Mouse (Mus musculus): ENCODE measurements around the gene Nsun7. TPM values are rescaled to one million over a fixed set of nuclear protein-coding genes. Genes with fewer than 3 reads are reported as not detected.

The Nsun7 gene
- polyA plus RNA-seq (2015; fragmentation: Nextera tagmentation; extraction: Ambion mirVana), result 1.2 and 1.8 TPM in 2 replicates

DNA sequence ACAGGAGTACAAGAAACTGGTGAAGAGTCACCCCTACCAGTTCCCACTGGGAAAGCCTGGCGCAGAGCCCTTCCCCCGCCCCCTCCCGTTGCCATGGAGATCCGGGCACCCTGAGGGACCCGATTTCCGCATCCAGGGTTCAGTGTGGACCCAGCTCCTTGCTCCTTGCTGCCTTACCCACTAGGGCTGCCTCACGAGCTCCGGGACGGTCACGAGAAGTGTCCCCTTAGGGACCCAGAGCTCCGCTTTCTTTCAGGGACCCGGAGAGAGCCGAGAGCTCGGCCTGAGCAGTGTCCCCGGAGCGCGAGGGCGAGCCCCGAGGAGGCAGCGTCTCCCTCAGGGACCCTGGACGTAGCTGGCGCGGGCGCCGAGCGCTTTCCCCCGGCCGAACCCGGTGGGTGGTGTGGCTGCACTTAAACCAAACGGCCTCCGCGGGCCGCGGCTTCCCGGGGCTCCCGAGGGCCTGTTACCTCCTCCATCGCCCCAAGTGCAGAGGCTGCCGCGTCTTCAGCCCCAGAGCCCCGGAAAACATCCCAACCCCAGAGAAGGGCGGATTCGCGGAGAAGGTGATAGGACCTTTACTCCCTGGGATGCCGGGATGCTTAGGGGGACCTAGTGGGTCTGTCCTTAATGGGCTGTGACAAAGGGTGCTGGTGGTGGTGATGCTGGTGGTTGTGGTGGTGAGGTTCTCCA, at the start of gene Nsun7:
Gene Nsun7, plus strand, starts transcription at position 142 of the 693 bp plus-strand sequence.
- Histone ChIP-seq H3K4me1 (peaks cover 6% of the 10 kb centered on the region), H3K4me2 (replicated peaks) (peak within 1 kb of the TSS; percentile 95), H3K36me3 (no peaks in the 10 kb centered on the region), H3K27ac (replicated peaks) (no peak within 1 kb of the TSS), H3K27me3 (no peaks in the 10 kb centered on the region), H3K4me3 (replicated peaks) (peak within 1 kb of the TSS; percentile 58), H3K9me3 (replicated peaks) (no peaks in the 10 kb centered on the region), H3K9ac (peak within 1 kb of the TSS; percentile 41)
- peak; percentile 63 for ATAC-seq (ENCODE audit: insufficient number of reproducible peaks, low FRiP score, low TSS enrichment, low read depth)
- 1% methylated on average over 44 of the region's 44 CpGs for WGBS

DNA sequence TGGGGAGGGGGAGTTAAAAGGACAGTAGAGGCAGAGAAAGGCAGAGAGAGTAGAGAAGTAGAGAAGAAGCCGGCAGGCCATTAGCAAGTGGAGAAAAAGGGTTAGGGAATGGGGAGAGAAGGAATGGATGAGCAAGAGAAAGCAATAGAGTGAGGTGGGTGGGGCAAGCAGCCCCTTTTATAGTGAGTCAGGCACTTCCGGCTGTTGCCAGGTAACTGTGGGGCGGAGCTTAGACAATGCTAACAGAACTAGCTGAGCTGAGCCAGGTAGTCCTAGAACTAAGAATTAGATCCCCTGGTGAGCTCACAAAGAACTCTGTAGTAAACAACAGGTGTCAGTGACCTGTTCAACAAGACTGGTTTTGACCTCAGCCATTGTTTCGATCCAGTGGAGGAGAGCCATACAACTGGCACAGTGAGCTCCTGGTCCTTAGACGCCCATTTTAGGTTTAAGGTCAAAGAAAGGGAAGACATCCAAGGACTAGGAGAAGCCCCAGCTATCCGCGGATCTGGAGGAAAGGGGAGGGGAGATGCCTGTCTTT, 45.2 kb upstream of the Nsun7 start:
- Histone ChIP-seq H3K4me3 (replicated peaks) (no peak overlapping the region), H3K4me1 (peaks cover 12% of the 10 kb centered on the region), H3K9me3 (replicated peaks) (no peaks in the 10 kb centered on the region), H3K9ac (no peak overlapping the region), H3K27ac (replicated peaks) (no peak overlapping the region), H3K36me3 (no peaks in the 10 kb centered on the region), H3K4me2 (replicated peaks) (no peak overlapping the region), H3K27me3 (no peaks in the 10 kb centered on the region)
- 58% methylated on average over 7 of the region's 7 CpGs for WGBS
- ATAC-seq (ENCODE audit: insufficient number of reproducible peaks, low FRiP score, low TSS enrichment, low read depth), result no peak

DNA sequence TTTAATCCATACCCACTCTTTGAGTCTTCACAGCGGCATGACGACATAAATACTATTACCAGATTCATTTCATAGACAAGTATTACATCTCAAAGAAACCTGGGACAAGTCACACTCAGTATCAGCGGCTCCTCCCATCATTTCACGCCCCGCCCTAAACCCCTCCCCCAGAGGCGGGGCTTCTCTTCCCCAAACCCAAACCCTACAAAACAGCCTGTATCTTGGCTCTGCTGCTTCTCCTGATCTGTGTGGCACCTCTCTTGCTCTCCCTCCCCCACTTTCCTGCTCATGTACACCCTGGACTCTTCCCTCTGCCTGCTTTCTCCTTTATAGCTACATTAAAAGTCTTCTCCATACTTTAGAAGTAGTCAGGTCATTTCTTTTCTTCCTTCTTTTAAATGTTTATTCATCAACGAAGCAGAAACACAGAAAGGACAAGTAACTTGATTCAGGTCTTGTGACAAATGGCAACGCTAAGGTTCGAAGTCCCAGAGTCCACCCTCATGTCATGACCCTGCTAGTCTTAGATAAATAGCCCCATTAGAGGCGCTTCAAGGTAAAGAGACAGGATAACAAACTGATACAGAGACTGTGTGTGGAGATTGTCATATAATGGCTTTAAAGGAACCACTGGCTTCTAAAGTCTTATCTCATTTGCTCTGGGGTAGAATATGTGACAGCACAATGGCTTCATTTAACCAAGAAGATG, 44.0 kb upstream of the Nsun7 start:
- H3K27me3 ChIP-seq, result no peaks in the 10 kb centered on the region
- H3K36me3 ChIP-seq, result no peaks in the 10 kb centered on the region
- WGBS, result 68% methylated on average over 10 of the region's 10 CpGs
- H3K4me2 ChIP-seq (replicated peaks), result no peak overlapping the region
- ATAC-seq (ENCODE audit: insufficient number of reproducible peaks, low FRiP score, low TSS enrichment, low read depth), result no peak
- H3K4me3 ChIP-seq (replicated peaks), result no peak overlapping the region
- no peak overlapping the region for H3K27ac ChIP-seq (replicated peaks)
- peaks cover 17% of the 10 kb centered on the region for H3K4me1 ChIP-seq
- H3K9ac ChIP-seq, result no peak overlapping the region
- H3K9me3 ChIP-seq (replicated peaks), result no peaks in the 10 kb centered on the region

DNA sequence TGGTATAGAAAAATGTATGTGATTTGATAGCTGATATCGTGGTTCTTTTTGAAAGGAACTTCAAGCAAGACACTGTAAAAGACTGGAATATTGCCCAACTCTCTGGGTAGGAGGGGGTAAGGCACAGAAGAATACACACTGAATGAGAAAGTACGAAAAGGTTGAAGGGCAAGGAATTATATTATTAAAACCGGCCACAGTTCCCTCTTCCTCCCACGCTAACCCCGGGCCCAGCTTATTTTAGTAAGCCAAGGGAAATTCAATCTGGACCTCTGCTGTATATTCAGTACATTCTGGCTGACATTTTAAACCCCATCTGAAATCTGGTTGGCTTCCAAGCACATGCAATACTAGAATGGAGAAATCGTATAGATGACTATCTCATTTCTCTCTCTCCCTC, 40.0 kb upstream of the Nsun7 start:
- no peak overlapping the region for H3K9ac ChIP-seq
- H3K4me3 ChIP-seq (replicated peaks), result peak overlapping the region; percentile 10; the same call in 1 of the 2 replicates
- peaks cover 17% of the 10 kb centered on the region for H3K4me1 ChIP-seq
- 24% methylated on average over 6 of the region's 6 CpGs for WGBS
- no peaks in the 10 kb centered on the region for H3K9me3 ChIP-seq (replicated peaks)
- H3K27ac ChIP-seq (replicated peaks), result no peak overlapping the region
- no peaks in the 10 kb centered on the region for H3K36me3 ChIP-seq
- peak; percentile 72 for ATAC-seq (ENCODE audit: insufficient number of reproducible peaks, low FRiP score, low TSS enrichment, low read depth)
- H3K4me2 ChIP-seq (replicated peaks), result peak overlapping the region; percentile 37
- H3K27me3 ChIP-seq, result no peaks in the 10 kb centered on the region

DNA sequence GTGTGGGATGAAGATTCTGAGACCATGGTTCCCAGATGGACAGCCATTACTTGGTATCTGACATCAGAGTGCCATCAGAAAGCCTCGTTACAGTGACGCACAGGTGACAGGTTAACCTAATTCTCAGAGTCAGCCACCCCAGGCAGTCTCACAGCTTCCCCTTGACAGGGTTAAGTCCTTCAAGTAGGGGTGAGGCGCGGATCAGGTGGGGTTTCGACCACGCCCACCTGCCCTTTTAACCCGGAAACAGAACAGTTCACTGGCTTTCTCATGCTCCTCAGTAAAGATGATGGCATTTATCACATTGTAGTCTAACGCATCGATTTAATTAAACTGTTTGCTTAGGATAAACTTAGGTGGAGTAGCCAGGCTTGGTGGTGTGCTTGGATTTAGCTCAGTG, 39.1 kb upstream of the Nsun7 start:
- no peaks in the 10 kb centered on the region for H3K27me3 ChIP-seq
- 72% methylated on average over 9 of the region's 9 CpGs for WGBS
- no peak overlapping the region for H3K4me3 ChIP-seq (replicated peaks)
- no peaks in the 10 kb centered on the region for H3K36me3 ChIP-seq
- H3K4me2 ChIP-seq (replicated peaks), result no peak overlapping the region
- no peak overlapping the region for H3K9ac ChIP-seq
- no peak overlapping the region for H3K27ac ChIP-seq (replicated peaks)
- no peak for ATAC-seq (ENCODE audit: insufficient number of reproducible peaks, low FRiP score, low TSS enrichment, low read depth)
- no peaks in the 10 kb centered on the region for H3K9me3 ChIP-seq (replicated peaks)
- peaks cover 17% of the 10 kb centered on the region for H3K4me1 ChIP-seq

DNA sequence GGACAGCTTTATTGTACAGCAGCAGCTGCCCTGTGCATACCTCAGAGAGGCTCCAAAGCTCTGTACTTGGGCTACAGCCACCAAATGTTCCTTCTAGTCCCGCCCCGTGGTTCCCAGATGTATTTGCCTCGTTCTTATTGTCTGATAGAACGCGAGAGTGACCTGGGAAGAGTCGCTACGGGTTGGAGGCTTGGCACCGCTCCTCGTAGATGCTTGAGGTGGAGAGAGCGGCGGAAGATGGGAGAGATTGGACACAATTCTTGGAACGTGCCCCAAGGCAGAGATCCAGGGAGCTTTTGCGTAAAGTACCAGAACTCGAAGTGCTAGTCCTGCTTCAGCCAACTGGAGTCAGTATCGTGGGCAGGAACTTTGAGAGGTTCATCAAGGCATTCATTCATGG, 36.8 kb upstream of the Nsun7 start:
- Histone ChIP-seq H3K27me3 (no peaks in the 10 kb centered on the region), H3K4me2 (replicated peaks) (no peak overlapping the region), H3K4me3 (replicated peaks) (no peak overlapping the region), H3K9me3 (replicated peaks) (no peaks in the 10 kb centered on the region), H3K9ac (no peak overlapping the region), H3K4me1 (peaks cover 17% of the 10 kb centered on the region), H3K36me3 (no peaks in the 10 kb centered on the region), H3K27ac (replicated peaks) (no peak overlapping the region)
- ATAC-seq (ENCODE audit: insufficient number of reproducible peaks, low FRiP score, low TSS enrichment, low read depth), result no peak
- WGBS, result 83% methylated on average over 15 of the region's 15 CpGs

DNA sequence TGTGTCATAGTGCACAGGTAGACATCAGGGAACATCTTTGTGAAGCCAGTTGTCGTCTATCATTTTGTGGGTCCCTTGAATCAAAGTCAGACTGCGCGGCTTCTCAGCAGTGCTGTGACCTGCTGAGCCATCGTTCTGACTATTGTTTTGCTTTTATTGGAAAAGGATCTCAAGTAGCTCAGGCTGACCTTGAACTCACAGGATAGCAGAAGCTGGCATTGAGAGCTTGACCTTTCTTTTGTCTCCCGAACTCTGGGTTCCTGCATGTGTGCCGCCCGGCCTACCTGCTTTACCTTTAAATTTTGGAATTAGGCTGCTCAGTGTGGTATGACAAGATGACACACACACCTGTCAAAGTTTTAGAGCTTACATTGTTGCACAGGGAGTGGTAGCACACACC, 33.2 kb upstream of the Nsun7 start:
- H3K27me3 ChIP-seq, result no peaks in the 10 kb centered on the region
- no peak overlapping the region for H3K4me2 ChIP-seq (replicated peaks)
- WGBS, result 91% methylated on average over 7 of the region's 7 CpGs
- H3K4me1 ChIP-seq, result no peaks in the 10 kb centered on the region
- H3K4me3 ChIP-seq (replicated peaks), result no peak overlapping the region
- ATAC-seq (ENCODE audit: insufficient number of reproducible peaks, low FRiP score, low TSS enrichment, low read depth), result no peak
- no peaks in the 10 kb centered on the region for H3K9me3 ChIP-seq (replicated peaks)
- H3K36me3 ChIP-seq, result no peaks in the 10 kb centered on the region
- no peak overlapping the region for H3K27ac ChIP-seq (replicated peaks)
- H3K9ac ChIP-seq, result no peak overlapping the region

DNA sequence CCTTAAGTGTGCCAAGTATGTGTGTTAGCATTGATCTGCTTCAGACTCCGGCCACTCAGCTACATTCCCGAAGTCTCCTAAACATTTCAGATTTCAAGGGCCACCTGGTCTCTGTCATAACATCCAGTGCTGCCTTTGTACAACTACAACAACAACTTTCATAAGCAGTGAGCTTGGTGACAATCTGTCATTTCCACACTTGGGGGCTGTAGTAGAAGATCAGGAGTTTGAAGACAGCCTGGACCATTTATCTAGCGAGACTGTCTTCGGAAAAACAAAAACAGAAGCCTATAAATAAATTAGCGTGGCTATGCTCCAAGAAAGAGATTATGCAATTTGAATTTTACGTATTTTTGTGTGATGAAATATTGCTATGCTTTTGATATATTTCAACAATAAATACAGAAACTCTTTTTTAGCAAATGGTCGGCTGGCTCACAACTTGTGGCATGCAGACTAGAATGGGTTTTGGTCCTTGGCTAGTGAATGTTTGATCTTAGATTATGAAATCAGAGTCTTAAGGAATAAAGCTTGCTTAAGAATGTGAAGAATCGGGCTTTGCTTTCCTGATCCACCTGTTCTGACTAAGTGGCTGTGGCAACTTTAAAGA, 27.9 kb upstream of the Nsun7 start:
- H3K27me3 ChIP-seq, result no peaks in the 10 kb centered on the region
- H3K27ac ChIP-seq (replicated peaks), result no peak overlapping the region
- no peak for ATAC-seq (ENCODE audit: insufficient number of reproducible peaks, low FRiP score, low TSS enrichment, low read depth)
- H3K9ac ChIP-seq, result no peak overlapping the region
- H3K4me1 ChIP-seq, result no peaks in the 10 kb centered on the region
- no peak overlapping the region for H3K4me2 ChIP-seq (replicated peaks)
- 71% methylated on average over 8 of the region's 8 CpGs for whole genome bisulfite sequencing
- no peak overlapping the region for H3K4me3 ChIP-seq (replicated peaks)
- H3K36me3 ChIP-seq, result no peaks in the 10 kb centered on the region
- H3K9me3 ChIP-seq (replicated peaks), result no peaks in the 10 kb centered on the region

DNA sequence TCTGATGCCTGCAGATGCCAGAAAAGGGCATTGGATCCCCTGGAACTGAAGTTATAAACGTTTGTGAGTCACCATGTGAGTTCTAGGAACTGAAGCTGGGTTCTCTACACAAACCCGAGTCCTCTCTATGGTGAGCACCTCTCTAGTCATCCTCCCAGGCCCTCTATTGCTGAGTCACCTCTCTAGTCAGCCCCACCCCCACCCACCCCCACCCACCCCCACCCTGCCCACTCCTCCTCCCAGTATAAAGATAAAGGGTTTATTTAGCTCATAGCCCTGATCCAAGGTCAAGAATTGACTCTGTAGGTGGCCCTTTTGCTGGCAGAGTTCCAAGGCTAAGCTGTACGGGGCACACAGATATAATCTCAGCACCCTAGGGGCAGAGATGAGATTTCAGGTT, 27.2 kb upstream of the Nsun7 start:
- Histone ChIP-seq H3K4me2 (replicated peaks) (no peak overlapping the region), H3K27me3 (no peaks in the 10 kb centered on the region), H3K4me3 (replicated peaks) (no peak overlapping the region), H3K27ac (replicated peaks) (no peak overlapping the region), H3K4me1 (no peaks in the 10 kb centered on the region), H3K36me3 (no peaks in the 10 kb centered on the region), H3K9ac (no peak overlapping the region), H3K9me3 (replicated peaks) (no peaks in the 10 kb centered on the region)
- 60% methylated on average over 3 of the region's 3 CpGs for WGBS
- ATAC-seq (ENCODE audit: insufficient number of reproducible peaks, low FRiP score, low TSS enrichment, low read depth), result no peak

DNA sequence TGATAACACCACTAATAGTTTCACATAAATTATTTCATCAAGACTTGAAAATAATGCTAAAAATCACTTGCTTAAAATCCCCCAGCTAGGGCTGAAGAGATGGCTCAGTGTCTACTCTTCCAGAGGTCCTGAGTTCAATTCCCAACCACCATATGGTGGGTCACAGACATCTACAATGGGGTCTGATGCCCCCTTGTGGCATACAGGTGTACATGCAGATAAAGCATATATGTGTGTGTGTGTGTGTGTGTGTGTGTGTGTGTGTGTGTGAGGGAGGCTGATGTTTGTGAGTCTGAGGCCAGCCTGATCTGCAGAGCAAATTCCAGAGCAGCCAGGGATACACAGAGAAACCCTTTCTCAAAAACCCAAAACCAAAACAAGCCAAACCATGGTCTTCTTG, 17.8 kb upstream of the Nsun7 start:
- Histone ChIP-seq H3K27ac (replicated peaks) (no peak overlapping the region), H3K27me3 (no peaks in the 10 kb centered on the region), H3K9ac (no peak overlapping the region), H3K4me3 (replicated peaks) (no peak overlapping the region), H3K9me3 (replicated peaks) (no peaks in the 10 kb centered on the region), H3K4me1 (0 out of 2 replicates have a peak, but pooled peaks cover 3% of the 10 kb centered on the region), H3K36me3 (no peaks in the 10 kb centered on the region), H3K4me2 (replicated peaks) (no peak overlapping the region)
- ATAC-seq (ENCODE audit: insufficient number of reproducible peaks, low FRiP score, low TSS enrichment, low read depth), result no peak

DNA sequence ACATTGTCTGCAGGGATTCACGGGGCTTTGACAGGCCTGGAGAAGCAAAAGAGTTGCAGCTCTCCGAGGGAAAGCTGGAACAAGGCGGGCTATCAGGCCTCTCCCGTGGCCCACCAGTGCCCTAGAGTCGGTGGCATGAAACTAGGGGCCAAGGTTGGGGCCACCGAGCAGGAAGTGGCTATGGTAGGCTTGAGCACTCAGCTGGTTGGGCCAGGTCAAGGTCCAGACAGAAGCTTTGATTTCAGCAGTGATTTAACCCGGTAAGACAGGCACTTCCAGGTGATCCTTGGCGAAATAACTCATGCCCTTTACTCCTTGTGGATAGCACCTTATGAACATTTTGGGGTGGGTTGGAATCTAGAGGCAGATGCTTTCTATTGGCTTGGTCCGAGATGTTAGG, 16.2 kb upstream of the Nsun7 start:
- 88% methylated on average over 9 of the region's 9 CpGs for WGBS
- no peaks in the 10 kb centered on the region for H3K36me3 ChIP-seq
- H3K9ac ChIP-seq, result no peak overlapping the region

More for the DNA sequence above, 16.2 kb upstream of the Nsun7 start:
- H3K27ac ChIP-seq (replicated peaks), result no peak overlapping the region
- no peak overlapping the region for H3K4me2 ChIP-seq (replicated peaks)
- H3K9me3 ChIP-seq (replicated peaks), result no peaks in the 10 kb centered on the region
- H3K4me3 ChIP-seq (replicated peaks), result no peak overlapping the region
- 0 out of 2 replicates have a peak, but pooled peaks cover 3% of the 10 kb centered on the region for H3K4me1 ChIP-seq
- H3K27me3 ChIP-seq, result no peaks in the 10 kb centered on the region
- ATAC-seq (ENCODE audit: insufficient number of reproducible peaks, low FRiP score, low TSS enrichment, low read depth), result no peak
